Mouse (Mus musculus): ENCODE results near the gene Yif1b.

Yif1b gene

DNA sequence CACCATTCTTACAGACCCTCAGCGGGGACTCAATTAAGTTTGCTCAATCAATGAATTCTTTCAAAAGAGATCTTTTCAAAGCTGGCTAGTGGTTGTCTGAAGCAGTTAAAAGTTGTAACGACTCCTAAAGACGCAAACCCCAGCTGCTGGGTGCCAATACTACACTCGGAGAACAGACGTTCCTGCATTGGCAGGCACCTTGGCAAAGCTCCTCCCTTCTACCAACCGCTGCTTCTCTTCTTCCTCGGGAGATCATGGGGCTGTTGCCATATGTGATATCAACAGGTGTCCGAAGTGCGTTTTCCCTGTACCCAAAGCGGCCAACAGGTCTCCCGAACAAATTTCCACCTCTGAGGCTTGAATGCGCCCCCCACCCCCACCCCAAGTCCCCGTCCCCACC, 42.7 kb downstream of the Yif1b start:
- DNase-seq (ENCODE audit: low read depth, low spot score): no peak

DNA sequence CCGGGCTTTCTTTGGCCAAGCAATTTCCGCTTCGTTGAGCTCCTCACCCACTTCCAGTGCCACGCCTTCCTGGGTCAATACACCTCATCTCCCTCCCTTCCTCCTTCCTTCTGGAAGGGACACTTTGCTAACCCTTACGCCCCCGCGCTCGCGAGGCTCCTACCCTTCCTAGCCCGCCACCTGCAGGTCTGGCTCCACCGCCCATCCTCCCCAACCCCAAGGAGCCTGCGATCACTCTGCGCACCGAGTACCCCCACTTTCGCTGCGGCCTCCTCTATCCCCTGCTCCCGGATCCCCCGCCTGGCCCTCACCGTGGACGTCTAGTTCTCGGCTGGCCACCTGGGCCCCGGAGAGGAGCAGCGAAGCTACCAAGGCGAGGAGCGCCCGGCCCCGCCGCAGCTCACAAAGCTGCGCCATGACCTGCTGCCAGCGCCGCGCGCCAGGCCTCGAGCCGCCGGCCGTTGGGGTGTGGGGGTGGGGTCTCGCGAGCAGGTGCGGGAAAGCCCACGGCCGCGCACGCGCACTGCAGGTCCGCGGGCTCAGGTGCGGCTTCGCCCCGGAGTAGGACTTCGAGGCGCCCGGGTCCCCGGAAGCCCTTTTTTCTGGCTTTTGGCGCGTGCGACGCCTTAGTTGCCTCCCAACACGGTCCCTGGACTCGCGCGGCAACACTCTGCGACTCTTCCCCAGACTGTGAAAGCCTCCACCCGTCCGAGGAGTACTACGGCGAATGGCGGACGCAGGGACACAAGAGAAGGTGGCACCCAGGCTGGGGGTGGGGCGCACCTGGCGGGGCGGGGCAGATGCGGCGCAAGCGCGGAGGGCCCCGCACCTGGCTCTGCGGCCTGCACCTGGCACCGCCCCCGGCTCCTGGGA, 43.3 kb downstream of the Yif1b start, which contains the start of gene Spint2:
Gene Spint2 (minus strand): TSS at position 712 of the 873 bp plus-strand sequence.
- peak; percentile 58 for DNase-seq (ENCODE audit: low read depth, low spot score)

DNA sequence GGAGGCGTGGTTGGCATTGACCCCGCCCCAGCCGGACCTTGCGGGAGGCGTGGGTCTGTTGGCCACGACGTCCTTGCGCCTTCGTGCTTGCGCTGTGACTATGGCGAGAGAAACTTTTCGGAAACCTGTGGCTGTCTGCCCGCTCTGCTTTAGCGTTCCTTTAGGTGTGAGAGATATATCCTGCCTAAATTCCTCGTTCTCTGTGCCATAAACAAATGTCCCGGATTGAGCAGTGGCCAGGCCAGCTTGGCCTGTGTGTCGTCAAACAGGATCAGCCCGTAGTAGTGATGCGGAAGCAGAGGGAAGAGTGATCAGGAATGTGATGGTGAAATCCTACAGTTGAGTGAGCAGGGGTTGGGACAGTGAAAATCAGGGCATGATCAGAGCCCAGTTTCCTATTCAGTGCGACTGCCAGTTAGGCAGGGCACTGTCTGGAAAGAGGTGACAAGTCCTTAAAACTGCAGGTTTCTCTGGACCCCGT, 44.0 kb downstream of the Yif1b start:
- no peak for DNase-seq (ENCODE audit: low read depth, low spot score)

DNA sequence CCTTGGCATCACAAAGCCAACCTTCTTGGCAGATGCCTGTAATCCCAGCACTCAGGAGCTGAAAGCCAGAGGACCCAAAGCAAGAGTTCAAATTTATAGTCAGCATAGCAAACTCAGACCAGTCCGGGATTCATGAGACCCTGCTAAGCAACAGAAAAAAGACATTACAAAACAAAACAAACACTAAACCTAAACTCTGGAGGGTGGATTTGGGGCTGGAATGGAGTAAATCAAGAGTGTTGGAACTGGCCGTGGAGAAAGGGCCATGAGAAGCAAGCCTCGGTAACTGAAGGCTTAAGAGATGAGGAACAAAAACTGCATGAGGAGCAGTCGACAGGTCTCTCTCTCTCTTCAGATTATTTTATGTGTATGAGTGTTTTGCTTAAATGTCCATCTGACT, 45.7 kb downstream of the Yif1b start:
- no peak for DNase-seq (ENCODE audit: low read depth, low spot score)

DNA sequence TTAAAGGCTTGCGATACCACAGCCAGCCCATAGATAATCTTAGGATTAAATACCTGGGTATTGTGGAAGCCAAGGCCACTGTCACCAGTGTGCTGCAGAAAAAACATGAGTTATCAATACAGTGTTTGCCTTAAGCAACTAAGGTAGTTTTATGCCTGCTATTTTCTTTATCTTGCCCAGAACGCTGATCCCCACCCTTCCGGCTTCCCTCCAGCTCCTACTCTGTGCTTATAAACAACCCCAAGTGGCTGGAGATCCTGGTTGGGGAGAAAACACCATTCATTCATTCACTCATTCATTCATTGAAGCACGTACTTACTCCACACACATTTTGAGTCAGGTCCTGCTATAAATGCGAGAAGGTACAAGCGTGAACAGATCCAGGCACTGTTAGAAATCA, 46.4 kb downstream of the Yif1b start:
- DNase-seq (ENCODE audit: low read depth, low spot score): no peak

DNA sequence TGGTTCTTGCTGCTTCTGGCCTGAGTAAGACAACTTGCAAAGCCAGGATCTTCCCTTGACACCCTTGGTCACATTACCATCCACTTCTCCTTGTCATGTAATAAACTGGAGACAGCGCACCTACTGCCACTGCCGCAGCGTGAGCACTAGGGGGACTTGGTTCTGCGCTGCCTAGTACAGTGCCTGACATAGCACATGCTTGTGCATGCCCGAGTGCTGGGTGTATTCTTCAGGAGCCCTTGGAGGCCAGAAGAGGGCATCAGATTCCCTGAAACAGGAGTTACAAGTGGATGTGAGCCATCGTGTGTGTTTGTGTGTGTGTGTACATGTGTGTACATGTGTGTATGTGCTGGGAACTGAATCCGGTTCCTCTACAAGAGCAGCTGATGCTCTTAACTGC, 49.4 kb downstream of the Yif1b start:
- DNase-seq (ENCODE audit: low read depth, low spot score): no peak

DNA sequence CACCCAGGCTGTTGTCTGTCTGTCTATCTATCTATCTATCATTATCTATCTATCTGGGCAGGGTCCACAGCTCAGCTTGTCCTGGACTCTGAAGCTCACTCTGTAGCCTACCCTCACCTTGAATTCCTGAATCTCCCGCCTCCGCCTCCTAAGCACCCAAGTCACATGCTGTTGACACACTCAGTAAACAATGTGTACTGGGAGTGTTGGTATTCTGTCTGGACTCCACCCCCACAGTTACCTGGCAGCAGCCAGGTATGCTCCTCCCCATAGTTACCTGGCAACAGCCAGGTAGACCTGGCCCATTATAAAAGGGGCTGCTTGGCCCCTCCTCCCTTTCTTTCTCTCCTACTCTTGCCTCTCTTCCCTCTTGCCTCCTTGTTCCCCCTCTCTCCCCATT, 50.0 kb downstream of the Yif1b start:
- DNase-seq (ENCODE audit: low read depth, low spot score): no peak

DNA sequence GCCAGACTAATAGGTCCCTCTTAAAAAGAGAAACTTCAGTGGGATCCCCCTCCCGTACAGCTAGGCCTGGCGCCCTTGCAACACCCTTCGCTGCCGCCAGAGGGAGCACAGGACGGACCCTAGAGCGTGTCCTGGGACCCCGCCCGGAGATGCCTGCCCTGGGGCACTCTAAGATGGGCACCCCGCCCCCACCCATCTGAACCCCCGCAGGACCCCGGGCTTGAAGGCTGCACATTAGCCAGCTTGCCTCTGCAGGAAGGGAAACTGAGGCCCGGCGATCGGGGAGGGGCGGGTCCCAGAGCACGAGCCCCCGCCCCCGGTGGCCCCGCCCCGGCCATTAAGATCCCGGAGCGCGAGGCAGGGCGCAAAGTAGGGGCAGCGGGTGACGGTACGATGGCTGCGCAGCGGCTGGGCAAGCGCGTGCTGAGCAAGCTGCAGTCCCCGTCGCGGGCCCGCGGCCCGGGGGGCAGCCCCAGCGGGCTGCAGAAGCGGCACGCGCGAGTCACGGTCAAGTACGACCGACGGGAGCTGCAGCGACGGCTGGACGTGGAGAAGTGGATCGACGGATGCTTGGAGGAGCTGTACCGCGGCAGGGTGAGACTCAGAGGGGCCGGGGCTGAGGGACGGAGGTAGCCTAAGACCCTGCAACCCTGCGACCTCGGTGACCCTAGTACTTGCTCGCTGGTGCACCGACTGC, 51.0 kb downstream of the Yif1b start, which contains the start of gene Ppp1r14a:
Gene Ppp1r14a (plus strand): TSS at position 367 of the 697 bp plus-strand sequence.
- DNase-seq (ENCODE audit: low read depth, low spot score): no peak

DNA sequence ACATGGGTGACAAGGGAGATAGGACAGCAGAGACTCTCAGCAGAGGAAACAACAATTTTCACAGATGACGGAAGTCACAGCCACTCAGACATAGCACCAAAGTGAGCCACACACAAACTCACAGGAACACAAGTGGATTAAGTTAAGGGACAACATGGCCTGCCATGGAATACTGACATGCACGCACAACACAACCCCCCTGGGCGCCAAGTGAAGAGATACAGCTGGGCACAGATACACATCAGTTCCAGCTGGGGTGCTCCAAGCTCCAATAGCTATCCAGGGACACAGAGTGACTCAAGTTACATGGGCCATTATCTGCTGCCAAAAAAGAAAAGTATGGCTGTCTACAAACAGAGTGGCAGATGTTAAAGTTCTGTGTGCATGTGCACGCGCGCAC, 51.7 kb downstream of the Yif1b start:
- no peak for DNase-seq (ENCODE audit: low read depth, low spot score)

DNA sequence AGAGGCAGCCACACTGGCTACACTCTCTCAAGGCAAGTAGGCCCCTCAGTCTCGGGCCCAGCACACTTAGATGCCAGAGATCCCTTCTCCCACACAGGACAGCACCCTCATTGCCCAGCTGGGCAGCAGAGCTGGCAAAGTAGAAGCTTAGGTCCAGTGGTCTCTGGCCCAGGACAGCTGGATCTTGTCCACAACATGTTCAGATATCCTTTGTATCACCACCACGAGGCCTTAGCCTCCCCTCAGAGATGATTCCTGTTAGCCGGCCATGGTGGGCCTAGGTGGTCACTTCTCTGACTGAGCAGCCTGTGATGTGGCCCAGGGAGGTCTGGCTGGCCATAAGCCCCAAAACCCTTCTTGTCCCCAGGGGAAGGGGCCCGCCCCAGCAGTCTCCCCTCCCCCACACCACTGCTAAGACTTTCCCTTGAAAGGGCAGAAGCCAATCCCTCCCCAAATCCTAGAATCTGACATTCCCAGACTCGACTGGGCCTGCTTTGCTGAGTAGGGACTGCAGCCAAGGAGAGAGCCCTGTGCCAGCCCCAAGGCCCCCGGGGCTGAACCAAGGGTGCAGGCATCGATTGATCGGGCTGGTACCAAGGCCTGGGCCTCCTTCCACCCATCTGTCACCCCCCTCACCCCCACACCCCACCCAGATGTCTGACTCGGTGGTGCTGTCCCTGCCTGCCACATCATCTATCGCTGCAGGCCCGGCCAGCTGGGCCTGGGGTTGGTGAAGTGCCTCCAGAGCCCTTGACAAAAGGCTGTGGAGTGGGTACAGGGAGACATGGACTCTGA, 52.8 kb downstream of the Yif1b start:
- no peak for DNase-seq (ENCODE audit: low read depth, low spot score)

DNA sequence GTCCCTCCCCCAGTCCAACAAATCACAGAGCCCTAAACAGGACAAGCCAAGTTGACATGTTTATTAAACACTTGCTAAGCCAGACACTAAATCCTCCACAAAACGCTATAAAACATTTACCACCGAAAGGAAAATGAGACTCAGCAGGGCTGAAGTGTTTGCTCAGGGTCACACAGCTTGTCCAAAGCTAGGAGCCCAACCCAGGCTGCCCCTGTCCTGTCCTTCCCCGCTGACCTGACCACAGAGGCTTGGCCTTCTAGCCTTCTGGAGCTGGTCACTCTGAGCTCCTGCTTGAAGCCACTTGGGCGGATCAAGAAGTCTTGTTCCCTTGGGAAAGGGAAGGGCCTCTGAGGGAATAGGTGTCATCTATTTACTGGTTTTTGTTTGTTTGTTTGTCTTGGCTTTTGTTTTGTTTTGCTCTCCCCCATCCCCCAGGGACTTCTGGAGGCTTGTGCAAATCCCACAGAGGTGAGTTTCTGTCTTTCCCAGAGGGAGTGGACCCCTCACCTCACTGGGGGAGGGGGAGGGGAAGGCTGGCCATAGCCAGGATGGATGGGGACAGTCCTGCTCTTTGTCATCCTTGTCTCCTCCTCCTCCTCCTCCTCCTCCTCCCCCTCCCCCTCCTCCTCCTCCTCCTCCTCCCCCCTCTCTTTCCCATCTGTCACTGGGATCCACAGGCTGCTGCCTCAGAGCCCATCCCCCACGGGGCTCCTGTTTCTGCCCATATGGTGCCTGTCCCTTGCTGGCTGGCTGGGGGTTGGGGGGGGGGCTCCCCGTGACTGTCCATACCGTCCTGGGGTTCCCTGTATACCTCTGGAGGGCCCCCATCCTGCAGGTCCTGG, 53.7 kb downstream of the Yif1b start:
- DNase-seq (ENCODE audit: low read depth, low spot score): no peak

DNA sequence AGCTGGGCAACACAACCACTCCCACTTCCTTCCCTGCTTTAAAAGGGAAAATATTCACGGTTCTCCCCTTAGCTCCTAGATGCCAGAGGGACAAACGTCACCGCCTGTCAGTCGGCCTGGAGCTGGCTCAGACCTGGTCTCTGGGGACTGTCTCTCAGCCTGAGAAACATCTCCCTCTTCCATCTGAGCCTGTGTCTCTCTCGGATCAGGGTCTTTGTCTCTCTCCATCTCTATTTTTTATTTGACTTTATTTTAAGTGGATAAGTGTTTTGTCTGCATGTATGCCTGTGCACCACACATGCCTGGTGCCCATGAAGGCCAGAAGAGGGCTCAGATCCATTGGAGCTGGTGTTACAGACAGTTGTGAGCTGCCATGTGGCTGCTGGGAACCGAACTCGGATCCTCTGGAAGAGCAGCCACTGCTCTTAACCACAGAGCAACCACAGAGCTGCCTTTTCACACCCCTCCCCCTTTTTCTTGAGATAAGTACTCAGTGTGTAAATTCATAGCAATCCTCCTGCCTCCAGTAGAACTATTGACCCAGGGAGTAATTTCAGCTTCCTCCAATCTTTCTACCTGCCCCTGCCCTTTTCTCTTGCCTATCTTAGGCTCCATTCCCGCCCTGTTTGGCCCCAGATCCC, 54.4 kb downstream of the Yif1b start:
- DNase-seq (ENCODE audit: low read depth, low spot score): no peak

DNA sequence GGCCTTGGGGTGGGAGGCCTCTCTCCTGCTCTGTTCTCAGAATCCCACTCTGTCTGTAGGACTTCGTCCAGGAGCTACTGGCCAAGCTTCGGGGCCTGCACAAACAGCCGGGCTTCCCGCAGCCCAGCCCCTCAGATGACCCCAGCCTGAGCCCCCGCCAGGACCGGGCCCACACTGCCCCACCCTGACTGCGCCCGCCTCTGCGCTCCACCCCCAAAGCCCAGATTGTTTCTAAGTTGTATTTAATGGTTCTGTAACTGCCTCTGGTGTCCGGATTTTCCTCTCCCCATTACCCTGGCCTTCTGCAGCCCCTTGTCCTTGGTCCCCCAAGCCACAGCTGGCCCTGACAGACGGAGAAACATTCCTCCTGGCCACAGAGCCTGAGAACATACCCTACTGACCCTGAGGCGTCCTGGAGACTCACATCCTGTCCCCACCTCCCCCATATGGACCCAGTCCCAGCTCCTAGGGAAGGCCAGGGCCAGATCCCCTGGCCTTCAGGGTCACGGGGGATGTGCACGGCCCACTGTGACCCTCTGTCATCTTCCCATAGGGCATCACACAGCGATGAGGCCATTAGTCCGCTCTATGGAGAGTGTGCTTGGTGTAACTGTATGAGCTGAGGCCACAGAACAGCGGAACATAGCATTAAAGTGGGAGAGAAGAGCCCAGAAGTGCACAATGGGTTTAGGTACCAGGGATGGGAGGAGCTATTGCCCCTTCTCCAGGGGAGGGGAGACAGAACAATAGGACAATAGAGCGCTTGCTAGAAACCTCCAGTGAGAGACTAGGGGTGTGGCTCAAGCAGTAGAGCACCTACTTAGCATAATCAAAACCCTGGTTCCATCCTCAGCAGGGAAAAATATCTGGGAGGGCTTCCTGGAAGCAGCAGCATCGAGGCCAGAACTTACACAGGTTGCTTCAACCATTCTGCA, 55.3 kb downstream of the Yif1b start:
- DNase-seq (ENCODE audit: low read depth, low spot score): no peak

DNA sequence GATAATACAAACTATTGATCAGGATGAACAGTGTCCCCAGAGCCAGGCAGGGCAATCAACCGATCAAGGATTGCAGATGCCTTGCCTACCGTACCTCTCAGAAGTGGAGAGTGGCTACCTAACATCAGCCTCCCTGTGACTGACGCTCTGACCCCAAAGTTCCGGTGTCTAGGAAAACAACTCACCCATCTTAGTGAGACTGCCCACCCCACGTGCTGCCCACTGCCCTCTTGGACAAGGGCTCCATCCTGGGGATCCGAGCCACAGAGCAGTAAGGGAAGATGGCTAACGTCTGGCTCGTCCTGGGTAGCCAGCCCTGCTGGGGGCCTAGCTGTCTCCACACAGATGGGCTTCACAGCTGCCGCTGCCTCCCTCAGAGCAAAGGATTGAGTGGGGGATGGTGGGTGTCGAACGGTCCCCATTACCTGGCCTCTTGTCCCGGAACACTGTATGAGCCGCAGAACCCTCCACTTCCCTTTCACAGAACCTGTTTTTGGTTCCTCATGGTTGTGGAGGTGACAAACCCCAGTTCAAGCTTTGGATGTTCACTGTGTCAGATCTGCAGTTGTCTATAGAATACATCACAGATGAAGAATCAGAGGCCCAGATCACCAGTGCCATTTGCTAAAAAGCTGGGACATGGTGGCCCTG, 56.1 kb downstream of the Yif1b start:
- no peak for DNase-seq (ENCODE audit: low read depth, low spot score)

DNA sequence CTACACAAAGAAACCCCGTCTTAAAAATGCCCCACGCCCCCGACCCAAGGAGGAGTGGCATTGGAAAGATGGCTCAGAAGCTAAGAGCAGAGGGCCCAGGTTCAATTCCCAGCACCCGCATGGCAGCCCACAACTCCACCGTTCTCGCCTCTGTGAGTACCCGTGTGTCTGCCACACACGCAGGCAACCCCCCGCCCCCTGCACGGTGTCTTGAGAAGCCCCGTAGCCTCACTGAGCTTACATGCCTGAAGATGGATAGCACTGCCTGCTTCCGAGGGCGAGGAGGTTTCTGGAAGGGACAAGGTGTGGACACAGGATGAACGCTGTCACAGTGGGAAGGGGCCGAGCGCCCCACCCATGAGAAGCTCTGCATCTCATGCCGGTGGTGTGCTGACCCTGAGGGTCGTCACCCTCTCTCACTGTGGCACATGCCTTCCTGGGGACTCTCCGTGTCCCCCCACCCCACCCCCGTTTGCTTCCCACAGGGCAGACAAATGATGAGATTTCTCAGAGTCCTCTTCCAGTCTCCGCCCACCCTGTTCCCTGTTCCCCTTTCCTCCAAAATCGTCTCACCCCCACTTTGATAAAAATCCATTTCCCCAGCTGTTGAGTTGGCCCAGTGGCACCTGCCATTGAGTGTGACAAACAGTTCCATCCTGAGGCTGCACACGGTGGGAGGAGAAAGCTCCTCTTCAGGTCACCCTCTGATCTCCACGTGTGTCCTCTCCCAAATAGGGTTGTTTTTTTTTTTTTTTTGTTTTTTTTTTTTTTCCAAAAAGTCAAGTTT, 57.9 kb downstream of the Yif1b start:
- DNase-seq (ENCODE audit: low read depth, low spot score): no peak

DNA sequence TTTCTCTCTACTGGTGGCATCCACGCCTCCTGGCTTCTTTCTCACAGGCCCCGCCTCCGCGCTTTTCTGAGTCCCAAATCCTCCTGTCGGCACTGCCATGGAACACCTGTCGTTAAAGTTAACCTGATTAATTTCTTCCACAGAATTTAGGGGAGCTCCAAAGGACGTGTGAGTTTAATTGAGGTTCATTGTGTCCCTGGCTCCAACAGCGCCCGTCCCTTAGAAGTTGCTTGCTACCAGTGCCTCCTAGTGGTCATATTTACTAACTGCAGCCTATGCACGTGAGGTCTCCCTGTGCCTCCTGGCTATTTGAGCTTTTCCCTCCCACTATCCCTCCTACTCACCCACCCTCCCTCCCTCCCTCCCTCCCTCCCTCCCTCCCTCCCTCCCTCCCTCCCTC, 58.9 kb downstream of the Yif1b start:
- peak; percentile 74 for DNase-seq (ENCODE audit: low read depth, low spot score)
